Mouse (Mus musculus) c-Kit-positive CD71-negative TER-119-negative erythroid progenitor cells, embryonic 14.5 days (primary cell): ENCODE measurements around the gene Nudt2.

Experiments used
- DNase-seq: peaks from one replicate; pipeline ENCODE4 v3.0.0-alpha.2; 2013; ENCODE audit warnings: low read depth

Nudt2 gene

DNA sequence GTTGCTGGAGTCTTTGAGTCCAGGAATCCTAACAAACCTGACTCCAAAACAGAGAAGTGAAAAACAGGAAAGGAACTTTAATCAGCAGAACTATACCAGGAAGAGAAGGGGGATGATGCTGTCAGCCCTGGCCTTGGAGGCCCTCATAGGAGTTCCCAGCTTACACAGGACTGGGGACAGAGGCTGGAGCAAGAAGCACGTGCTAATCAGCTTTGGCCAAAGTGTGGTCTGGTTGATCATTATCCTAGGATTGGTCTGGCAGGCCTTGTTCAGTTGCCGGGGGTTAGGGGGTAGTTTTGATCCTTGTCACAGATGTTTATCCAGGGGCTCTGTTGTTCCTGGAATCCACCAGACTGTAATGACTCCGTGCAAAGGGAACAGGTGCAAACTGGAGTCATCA is 29.4 kb downstream of the Nudt2 start:
- DNase-seq = no peak

DNA sequence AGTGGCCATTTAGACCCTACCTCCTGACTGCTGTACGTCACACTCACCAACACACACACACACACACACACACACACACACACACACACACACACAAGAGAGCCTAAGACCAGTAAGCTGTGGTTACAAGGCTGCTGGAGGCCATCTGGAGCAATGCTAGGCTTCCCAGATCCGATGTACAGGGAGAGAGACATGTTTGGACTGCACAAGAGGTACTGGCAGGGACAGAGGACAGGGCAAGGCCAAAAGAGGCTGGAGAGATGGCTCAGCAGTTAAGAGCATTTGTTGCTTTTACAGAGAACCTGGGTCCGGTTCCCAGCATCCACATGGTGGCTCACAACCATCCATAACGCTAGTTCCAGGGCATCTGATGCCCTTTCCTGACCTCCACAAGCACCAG is 30.1 kb downstream of the Nudt2 start:
- no peak for DNase-seq

DNA sequence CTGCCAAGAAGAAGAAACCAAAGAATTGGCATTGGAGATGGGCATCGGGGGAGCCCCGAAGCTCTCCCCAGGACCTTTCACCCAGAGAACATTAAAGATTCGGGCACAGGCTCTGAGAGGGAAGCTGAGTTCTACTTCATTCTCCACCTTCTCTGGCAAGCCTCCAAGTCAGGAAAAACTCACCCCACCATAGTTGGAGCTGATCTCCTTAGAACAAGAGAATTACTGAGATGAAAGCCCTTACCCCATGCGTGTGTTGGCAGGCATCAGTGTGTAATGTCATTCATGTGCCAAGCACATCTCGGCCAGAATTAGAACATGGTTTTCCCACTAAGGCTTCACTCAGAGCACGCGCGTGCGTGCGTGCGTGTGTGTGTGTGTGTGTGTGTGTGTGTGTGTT is 30.9 kb downstream of the Nudt2 start:
- DNase-seq = no peak

DNA sequence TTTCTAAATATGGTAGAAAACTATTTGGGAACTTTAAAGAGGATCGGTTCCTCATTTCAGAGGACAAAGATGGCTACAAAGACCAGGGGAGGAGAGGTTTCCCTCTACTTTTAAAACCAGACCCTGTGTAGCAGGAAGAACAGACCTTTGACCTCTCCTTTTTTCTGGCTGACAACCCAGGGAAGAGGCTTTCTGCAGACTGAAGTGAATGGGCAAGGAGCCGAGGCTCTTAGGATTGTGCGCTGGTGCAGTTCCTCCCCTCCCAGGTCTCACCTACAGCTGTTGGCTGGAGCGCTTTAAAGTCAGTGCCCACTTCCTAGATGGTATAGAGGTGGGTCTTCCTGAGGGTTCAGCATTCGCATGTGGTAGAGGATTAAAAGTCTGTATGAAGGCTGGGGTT is 32.1 kb downstream of the Nudt2 start:
- no peak for DNase-seq

DNA sequence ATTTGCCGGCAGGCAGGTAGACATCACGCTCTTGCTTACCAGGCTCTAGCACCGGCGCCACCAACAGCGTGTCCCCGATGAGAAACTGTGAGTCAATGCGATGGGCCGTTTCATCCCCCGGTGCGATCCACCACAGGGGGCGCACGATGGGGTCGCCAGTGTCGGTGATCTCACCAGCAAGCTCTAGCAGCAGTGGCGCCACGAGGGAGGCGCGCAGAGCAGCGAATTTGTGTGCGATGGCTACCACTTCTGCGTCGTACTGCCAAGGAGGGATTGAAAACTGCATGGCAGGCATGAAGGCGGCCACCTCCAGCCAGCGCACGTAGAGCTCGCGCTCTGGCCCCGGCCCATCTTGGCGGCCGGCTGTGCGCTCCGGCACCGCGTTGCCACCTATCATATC is 32.6 kb downstream of the Nudt2 start:
- no peak for DNase-seq

DNA sequence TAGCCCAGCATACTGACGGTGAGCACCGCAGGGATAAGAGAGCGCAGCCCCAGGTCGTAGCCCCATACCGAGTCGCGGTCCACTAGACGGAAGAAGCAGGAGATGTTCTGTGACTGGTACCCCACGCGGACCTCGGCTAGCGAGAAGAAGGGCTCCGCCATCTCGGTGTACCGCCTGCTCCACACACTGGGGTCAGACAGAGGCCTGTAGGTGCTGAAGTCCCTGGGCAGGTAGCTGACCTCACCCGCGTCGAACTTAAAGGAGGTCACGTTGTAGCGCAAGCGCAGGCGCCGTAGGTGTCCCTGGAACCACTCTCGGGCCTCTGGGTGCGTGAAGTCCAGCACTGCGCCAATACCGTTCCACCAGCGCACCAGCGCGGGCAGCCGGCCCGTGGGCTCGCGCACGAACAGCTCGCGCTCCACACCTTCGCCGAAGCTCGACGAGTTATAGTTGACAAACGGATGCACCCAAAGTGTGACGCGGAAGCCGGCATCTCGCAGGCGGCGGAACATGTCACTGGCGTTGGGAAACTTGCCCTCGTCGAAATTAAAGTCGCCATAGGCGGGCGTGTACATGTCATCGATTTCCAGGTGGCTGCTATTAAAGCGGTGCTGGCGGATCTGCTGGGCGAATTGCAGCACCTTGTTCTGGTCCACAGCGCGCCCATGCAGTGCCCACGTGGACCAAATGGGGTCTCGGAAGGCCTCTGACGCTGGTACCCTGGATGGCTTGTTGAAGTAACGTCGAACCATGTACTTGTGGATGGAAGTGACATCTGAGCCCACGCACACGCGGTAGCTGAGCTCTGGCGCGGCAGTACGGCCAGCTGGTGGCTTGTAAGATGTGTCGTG is 33.3 kb downstream of the Nudt2 start:
- DNase-seq = no peak

DNA sequence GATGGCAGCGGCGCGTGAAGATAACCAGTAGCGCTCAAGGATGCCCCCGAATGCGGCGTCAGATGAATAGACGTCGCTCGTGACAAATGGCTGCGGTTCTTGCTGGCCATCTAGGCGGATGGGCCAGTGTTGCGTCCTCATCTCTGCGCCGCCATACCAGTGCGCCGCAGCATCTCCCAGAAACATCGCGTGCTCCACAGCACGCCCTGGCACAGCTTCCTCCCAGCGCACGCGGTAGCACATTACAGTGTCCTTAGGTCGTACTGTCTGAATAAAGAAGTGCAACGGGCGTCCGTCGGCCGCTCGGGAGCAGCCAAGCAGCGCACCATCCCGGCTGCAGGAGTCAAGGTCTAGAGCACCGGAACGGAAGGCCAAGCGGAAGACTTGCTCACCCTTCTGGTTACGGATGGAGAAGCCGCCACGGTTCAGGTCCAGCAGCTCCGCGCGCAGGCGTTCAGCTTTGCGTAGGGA is 34.0 kb downstream of the Nudt2 start:
- no peak for DNase-seq

DNA sequence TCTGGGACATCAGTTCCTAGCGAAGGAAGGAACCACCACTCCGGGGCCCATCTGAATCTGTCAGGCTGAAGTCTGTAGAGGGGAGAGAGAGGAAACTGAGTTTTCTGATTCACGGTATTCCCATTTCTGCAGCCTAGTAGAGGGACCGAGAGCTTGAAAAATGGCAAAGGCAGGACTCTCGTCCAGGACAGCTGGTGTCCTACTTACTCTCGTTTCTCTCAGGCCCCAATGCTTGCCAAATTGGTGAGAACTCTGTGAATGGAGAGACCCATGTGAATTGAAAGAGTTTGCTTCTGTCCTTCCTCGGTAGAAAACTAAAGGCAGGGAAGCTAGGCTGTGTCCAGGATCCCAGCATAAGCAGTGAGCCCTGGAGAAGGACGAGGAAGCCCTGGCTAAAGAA is 34.7 kb downstream of the Nudt2 start:
- no peak for DNase-seq

DNA sequence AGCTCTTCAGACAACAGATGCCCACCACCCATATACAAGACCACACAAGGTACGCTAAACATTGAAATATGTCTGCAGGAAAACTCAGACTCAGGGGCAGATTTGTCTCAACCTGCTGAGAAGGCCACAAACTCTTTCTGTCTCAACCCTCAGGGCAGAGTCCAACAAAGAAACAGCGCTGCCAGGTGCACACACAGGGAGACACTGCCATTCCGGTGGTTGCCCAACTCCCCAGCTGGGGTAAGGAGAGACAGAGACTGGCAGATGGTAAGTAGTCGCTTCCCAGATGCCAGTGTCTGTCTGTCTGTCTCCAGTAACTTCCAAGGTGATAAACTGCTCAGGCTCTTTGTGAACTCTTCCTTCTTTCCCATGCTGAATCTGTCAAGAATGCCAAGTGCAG is 35.8 kb downstream of the Nudt2 start:
- DNase-seq = no peak

DNA sequence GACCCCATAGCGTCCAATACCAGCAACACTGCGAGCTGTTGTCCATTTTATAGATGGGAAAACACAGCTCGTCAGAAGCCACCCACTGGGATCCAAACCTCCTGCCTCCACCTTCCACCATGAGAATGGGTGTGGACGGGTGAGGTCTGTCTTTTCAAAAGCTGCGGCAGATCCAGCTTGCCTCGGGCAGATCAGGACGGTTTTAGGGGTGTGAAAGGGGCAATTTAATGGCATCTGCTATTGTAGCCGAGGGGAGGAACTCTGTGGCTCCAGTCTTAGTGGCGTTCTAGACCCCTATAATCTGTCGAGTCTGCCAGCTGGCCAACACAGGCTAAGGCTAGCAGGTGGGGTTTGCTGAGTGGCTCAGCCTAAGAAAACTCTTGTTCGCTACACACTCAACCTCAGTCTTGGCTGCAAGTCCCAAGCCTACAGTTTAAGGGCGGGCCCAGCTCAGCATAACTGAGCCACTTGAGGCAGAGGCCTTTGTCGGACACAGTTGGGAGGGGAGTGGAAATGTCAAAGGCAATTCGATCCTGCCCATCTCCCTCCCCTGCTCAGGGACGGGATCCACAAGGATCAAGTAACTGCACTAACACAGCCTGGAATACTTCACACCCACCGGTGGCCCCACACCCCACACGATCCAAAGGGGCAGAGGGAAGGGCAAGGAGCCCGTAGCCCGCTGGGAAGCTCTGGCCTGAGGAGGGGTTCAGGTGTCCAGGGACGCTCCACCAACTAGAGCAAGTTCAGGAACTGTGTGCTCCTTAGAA is 37.4 kb downstream of the Nudt2 start:
- no peak for DNase-seq

DNA sequence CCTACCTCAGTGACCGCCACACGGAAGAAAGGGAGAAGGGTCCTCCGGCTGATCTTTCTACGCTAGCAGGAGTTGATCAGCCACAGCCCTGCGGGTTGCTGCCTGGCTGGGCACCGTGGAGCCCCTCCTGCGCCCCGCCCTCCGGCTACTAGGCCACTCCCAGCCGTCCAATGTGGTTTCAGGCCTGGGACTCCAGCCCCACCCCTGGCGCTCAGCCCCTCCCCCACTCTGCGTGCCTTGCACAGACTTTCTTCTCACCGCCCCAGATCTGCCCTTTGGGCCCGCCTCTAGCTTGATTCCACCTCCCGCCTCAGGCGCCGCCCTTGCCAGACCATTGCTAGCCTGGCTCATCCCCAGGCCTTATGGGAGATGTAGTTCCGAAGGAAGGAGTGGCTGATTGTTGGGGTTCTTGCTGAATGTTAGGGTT is 38.0 kb downstream of the Nudt2 start, which contains the start of gene AI464131:
Gene AI464131, minus strand, starts transcription at position 91 of the 427 bp plus-strand sequence.
- peak; percentile 79 for DNase-seq

DNA sequence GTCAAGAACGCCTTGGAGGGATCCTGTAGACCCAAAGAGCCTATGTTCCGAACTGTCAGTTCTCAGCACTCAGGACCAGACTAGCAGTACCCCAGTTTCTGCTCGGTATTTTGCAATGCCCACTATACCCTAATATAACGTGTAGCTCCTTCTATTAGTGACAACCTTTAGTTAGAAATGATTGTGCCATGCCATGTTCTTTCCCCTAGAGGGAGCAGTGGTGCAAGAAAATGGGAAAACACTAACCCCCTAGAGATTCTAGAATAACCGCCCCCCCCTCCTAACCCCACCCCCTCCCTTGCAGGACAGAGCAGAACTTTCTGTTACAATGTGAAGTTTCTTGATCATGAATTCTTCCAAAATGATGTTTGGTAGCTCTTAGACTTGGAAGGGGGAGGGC is 39.4 kb downstream of the Nudt2 start:
- no peak for DNase-seq

DNA sequence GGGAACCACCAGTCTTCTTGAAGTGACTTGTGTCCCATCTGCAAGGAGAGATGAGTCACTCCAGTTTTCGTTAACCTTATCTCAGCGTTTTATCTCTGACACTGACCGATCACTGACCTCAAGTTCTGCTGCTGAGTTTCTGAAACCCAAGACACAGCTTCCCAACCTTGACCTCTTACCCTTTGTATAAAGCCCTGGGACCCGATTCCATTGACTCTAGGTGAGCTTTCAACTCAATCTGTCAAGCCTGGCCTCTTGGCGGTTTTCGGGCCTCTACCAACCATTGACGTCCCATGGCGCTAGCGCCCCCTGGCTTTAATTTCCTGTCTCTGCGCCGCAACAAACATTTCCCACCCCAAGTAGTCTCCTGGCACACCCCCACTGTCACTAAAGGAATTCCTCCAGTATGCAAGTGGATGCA is 40.2 kb downstream of the Nudt2 start:
- DNase-seq = no peak

DNA sequence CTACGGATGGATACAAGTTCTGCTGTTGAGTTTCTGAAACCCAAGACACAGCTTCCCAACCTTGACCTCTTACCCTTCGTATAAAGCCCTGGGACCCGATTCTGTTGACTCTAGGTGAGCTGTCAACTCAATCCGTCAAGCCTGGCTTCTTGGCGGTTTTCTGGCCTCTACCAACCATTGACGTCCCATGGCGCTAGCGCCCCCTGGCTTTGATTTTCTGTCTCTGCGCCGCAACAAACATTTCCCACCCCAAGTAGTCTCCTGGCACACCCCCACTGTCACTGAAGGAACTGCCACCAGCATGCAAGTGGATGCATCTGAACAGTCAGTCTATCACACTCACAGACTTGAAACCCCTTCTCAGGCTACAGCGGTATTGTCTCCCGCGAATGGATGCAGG is 41.2 kb downstream of the Nudt2 start:
- DNase-seq = no peak

DNA sequence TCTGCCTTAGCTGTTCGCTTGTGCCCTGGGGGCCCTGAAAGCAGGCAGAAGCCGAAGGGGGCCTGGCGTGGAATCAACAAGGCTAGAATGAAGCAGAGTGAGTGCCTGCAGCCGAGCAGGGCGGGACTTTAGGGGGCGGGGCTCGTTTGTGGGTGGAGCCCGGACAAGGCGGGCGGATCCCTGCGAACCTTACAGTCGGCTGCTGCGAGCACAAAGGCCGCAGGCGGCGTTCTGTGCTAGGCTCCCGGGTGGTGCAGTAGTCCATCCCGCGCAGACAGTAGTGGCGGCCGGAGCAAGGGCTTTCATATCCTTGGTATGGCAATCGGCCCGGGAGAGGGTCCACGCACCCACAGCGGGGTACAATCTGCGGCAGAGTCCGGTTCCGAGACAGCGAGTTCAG is 42.0 kb downstream of the Nudt2 start:
- peak; percentile 54 for DNase-seq

DNA sequence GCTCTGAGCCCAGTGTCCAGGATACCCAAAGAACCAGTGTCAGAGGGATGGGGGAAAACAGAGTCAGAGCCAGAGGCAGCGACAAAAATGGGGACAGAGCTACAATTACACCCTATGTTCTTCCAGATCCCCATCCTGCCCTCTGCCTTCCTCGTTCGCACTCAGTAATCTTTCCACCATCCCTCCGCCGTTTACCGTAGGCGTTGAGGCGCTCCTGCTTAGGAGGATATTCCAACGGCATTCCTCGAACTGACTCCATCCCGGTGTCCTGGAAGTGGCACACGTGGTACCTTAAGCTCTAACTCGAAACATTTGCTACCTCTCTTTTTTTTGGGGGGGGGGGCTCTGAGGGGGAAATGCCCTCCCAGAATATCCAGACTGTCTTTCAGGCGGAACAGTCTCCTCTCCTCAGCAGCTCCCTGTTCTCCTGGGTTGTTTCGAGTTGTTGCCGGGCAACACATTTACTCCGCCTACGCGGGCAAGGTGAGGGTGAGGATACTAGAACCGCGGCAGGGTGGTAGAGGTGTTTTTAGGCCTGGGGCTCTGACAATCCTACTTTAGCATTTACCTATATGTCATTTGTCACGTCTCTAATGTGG is 42.5 kb downstream of the Nudt2 start:
- DNase-seq = no peak

DNA sequence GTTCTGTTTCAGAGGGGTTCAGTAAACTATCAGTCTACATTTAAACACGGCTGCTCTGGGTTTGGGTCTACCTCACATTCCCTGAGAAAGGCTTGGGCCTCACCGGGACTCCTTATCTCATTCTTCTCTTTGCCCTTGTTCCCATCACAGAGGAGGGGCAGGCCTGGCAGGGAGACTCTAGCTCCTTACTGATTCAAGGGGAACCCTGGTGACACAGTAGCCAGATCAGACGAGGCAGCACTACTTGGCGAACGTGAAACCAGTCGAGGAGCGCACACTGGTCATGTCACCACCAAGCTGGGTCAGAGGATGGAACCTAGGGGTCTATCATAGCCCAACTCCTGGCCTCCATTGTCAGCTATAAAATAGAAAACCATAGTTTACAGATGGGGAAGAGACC is 43.0 kb downstream of the Nudt2 start:
- no peak for DNase-seq

DNA sequence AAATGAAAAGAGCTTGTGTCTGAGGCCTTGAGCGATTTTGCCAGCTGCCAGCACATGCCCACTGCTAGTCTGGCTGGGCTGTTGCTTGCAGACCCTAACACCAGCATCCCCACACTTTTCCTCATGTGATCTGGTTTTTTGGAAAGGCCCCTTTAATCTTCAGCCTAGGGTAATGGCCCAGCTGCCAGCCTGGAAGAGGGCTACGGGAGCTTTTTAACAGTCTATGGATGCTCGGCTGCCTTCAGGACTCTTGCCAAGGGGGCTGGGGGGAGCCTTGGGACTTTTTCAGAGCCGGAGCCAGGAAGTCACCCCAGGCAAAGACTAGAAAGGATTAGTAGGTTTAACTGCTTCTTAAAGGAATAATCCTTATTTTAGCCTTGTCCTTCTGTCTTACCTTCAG is 48.4 kb downstream of the Nudt2 start:
- no peak for DNase-seq

DNA sequence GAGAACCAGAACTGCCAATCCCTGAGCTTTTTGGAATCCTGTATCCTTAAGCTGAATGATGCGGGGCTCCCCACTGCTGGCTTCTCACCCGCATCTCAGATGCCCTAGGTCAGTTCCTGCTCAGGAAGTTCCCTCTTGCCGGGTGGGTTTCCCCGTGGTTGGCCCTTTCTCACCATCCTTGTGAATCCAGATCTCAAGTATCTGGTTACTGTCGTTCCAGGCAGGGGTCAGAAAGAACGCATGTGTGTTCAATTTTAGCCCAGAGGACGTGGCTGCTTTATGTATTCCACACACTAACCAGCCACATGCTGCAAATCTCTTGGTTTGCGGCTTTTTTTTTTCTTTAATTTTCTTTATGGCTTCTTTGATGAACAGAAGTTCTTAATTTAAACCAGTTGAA is 48.8 kb downstream of the Nudt2 start:
- DNase-seq = no peak

DNA sequence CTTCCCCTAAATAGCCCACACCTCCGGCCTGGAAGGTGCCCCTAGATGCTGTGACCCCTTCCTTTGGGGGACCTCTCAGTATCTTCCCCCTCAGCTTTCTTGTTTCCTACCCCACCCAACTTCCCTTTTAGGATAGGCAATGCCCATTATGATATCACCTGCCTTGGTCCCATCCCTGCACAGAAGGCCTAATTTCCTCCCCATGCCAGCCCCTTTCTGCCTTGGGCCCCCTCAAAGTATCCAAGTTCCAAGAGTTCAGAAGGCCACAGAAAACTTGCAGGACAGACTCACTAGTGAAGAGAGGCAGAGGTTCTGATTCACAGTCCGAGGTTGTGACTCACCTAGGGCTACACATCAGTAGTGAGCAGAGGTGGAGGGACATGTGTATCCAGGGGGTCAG is 52.3 kb downstream of the Nudt2 start, which contains the start of gene 1110017D15Rik:
Gene 1110017D15Rik, minus strand, starts transcription at position 101 of the 400 bp plus-strand sequence.
- DNase-seq = no peak

DNA sequence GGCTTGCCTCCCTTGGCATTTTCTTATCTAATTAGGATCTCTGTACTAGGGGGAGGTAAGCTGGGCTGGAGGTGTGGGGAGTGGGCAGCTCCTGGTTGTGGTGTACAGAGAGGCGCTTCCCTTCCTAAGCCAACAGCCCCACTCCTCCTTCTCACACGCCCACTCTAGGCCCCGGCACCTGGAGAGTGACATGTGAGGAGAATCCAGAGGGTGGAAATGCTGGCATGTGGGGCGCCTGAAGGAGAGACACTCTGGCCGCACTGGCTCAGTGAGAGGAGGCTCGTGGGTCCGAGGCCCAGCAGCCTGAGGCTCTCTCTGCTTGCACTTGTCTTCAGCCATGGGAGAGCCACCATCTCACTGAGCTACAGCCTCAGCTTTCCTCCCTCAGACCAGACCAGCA is 53.4 kb downstream of the Nudt2 start:
- no peak for DNase-seq

DNA sequence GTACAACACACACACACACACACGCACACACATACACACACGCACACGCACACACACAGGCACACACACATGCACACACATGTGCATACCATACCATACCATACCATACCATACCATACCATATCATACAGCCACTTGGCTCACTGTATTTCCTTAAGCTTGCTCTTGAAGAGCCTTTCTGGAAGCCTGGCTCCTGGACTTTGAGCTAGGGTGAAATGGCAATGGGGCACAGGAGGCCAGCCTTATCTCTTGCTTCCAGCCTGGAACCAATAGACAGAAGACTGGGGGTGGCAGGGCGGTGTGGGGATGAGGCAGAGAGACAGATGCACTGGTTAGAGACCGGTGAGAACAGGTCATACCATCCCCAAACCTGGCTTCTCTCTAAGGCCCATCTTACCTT is 54.2 kb downstream of the Nudt2 start:
- DNase-seq = no peak

DNA sequence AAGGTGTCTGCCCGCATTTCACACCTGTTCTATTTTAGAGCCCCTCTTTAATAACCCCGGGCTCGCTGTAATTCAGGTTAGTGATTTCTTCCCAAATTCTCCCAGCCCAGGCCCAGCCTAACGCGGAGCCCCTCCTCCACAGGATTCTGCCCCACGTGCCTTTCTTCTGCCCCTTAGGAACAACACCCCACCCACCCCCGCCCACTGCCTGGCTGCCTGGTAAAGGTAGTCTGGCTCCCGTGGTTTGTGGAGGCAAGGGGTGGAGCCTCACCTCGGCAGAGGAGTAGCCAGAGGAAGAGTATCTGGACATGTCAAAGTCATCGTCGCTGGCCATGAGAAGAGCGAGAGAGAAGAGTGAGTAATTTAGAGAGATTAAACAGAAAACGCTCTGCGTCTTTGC is 55.7 kb downstream of the Nudt2 start:
- no peak for DNase-seq
